Mouse (Mus musculus) right cerebral cortex, postnatal 10 days (tissue): ENCODE measurements at regions not wholly inside any gene's neighbourhood (a gene's known extent, or its start where the extent isn't known, plus 50 kb on each side); places are given as distances from the start of the nearest gene placed in this dataset.
A peak's percentile ranks its signal among the peaks of the same experiment; 100 is the strongest.

ENCODE experiments used
- DNase-seq, 2 experiments: peaks; one replicate each; pipeline ENCODE4 v3.0.0; 2021; ENCODE audit warnings: low spot score in 2 of 2

GRCm38 (mm10) chr4:33552856-33553255 is 242.7 kb downstream of the Rngtt start:
- no peak for DNase-seq

- DNase-seq = no peak
Observed at GRCm38 (mm10) chr4:33554606-33555005, 244.5 kb downstream of the Rngtt start.

GRCm38 (mm10) chr4:33555231-33555933 is 245.3 kb downstream of the Rngtt start:
- DNase-seq = no peak

GRCm38 (mm10) chr4:33555966-33556365 is 245.9 kb downstream of the Rngtt start:
- no peak for DNase-seq

- no peak for DNase-seq
Observed at GRCm38 (mm10) chr4:33556661-33557540, 246.8 kb downstream of the Rngtt start.

- no peak for DNase-seq
Observed at GRCm38 (mm10) chr4:33570274-33570673, 260.2 kb downstream of the Rngtt start.

GRCm38 (mm10) chr4:33571351-33571750 is 261.2 kb downstream of the Rngtt start:
- DNase-seq = no peak

- DNase-seq = no peak
Observed at GRCm38 (mm10) chr4:33577631-33578030, 267.5 kb downstream of the Rngtt start.

- DNase-seq = no peak
Observed at GRCm38 (mm10) chr4:33580491-33580890, 270.4 kb downstream of the Rngtt start.

GRCm38 (mm10) chr4:33581180-33581591 is 271.1 kb downstream of the Rngtt start:
- DNase-seq = no peak

- no peak for DNase-seq
Observed at GRCm38 (mm10) chr4:33581766-33582525, 271.8 kb downstream of the Rngtt start.

- no peak for DNase-seq
Observed at GRCm38 (mm10) chr4:33582986-33583720, 273.0 kb downstream of the Rngtt start.

- DNase-seq = no peak
Observed at GRCm38 (mm10) chr4:33583979-33584907, 274.1 kb downstream of the Rngtt start.

GRCm38 (mm10) chr4:33585821-33586220 is 275.7 kb downstream of the Rngtt start:
- no peak for DNase-seq

- DNase-seq = no peak
Observed at GRCm38 (mm10) chr4:33586290-33586614, 276.1 kb downstream of the Rngtt start.

- DNase-seq = peak; percentile 65 to 66
Observed at GRCm38 (mm10) chr4:33586615-33587451, 276.7 kb downstream of the Rngtt start.

- peak; percentile 29 to 39 for DNase-seq
Observed at GRCm38 (mm10) chr4:33587666-33588065, 277.6 kb downstream of the Rngtt start.

- DNase-seq = no peak
Observed at GRCm38 (mm10) chr4:33588127-33588526, 278.0 kb downstream of the Rngtt start.

GRCm38 (mm10) chr4:33589207-33589606 is 279.1 kb downstream of the Rngtt start:
- DNase-seq = no peak
